Mouse (Mus musculus): ENCODE results near the gene Chrna7. TPM values are rescaled to one million over a fixed set of nuclear protein-coding genes. Genes with fewer than 3 reads are reported as not detected.
A peak's percentile ranks its signal among the peaks of the same experiment; 100 is the strongest.

The Chrna7 gene
- total and polyA plus RNA-seq, 2 experiments from 2014 or later = 7.6 to 35.7 TPM

GRCm38 (mm10) chr7:63207137-63207536 lies 5.2 kb downstream of the Chrna7 start:
- no peaks in the 10 kb centered on the region for H3K9me3 ChIP-seq (ENCODE audit: low read length)
- no peaks in the 10 kb centered on the region for H3K4me1 ChIP-seq (ENCODE audit: insufficient read depth, low read length)
- ATAC-seq (no peak), DNase-seq (ENCODE audit: low spot score) (peak; percentile 42)
- H3K4me2 ChIP-seq (ENCODE audit: low read depth, low read length) = no peak overlapping the region
- peak; percentile 63 for TF ChIP-seq CTCF (IDR thresholded peaks at IDR 0.05; ENCODE audit: low read depth)
- no peak overlapping the region for H3K9ac ChIP-seq (replicated peaks; ENCODE audit: low read length)
- no peaks in the 10 kb centered on the region for H3K36me3 ChIP-seq (ENCODE audit: insufficient read depth, low read length)
- no peak overlapping the region for H3K4me3 ChIP-seq (ENCODE audit: low read length)
- H3K27ac ChIP-seq = no peak overlapping the region
- no peaks in the 10 kb centered on the region for H3K27me3 ChIP-seq (ENCODE audit: insufficient read depth, low read length)
- WGBS = 60% methylated on average over 2 of the region's 2 CpGs

- Histone ChIP-seq H3K9me3 (ENCODE audit: low read length) (no peaks in the 10 kb centered on the region), H3K27me3 (ENCODE audit: insufficient read depth, low read length) (no peaks in the 10 kb centered on the region), H3K27ac (no peak overlapping the region), H3K4me2 (ENCODE audit: low read depth, low read length) (no peak overlapping the region), H3K4me1 (ENCODE audit: insufficient read depth, low read length) (no peaks in the 10 kb centered on the region), H3K36me3 (ENCODE audit: insufficient read depth, low read length) (no peaks in the 10 kb centered on the region), H3K9ac (replicated peaks; ENCODE audit: low read length) (no peak overlapping the region), H3K4me3 (ENCODE audit: low read length) (no peak overlapping the region)
- no peak for TF ChIP-seq CTCF (IDR thresholded peaks at IDR 0.05; ENCODE audit: low read depth)
- DNase-seq (ENCODE audit: low spot score) (no peak), ATAC-seq (no peak)
- WGBS = 71% methylated on average over 2 of the region's 2 CpGs
These were observed 16.8 kb downstream of the Chrna7 start for GRCm38 (mm10) chr7:63195560-63195959.

- WGBS = 70% methylated on average over 13 of the region's 13 CpGs
- ATAC-seq = peak; percentile 35; the same call in 1 of the 2 replicates
- no peaks in the 10 kb centered on the region for H3K9me3 ChIP-seq (ENCODE audit: low read length)
These were observed 22.5 kb downstream of the Chrna7 start for GRCm38 (mm10) chr7:63189647-63190534.

GRCm38 (mm10) chr7:63170063-63170787 lies 42.1 kb downstream of the Chrna7 start:
- ATAC-seq (peak; percentile 70), DNase-seq (ENCODE audit: low spot score) (peak; percentile 72)
- WGBS = 60% methylated on average over 3 of the region's 3 CpGs
- no peak overlapping the region for H3K4me2 ChIP-seq (ENCODE audit: low read depth, low read length)
- H3K9me3 ChIP-seq (ENCODE audit: low read length) = no peaks in the 10 kb centered on the region
- no peak overlapping the region for H3K9ac ChIP-seq (replicated peaks; ENCODE audit: low read length)
- no peak overlapping the region for H3K27ac ChIP-seq
- H3K4me3 ChIP-seq (ENCODE audit: low read length) = no peak overlapping the region
- TF ChIP-seq CTCF (IDR thresholded peaks at IDR 0.05; ENCODE audit: low read depth) = no peak
- no peaks in the 10 kb centered on the region for H3K36me3 ChIP-seq (ENCODE audit: insufficient read depth, low read length)
- no peaks in the 10 kb centered on the region for H3K4me1 ChIP-seq (ENCODE audit: insufficient read depth, low read length)
- no peaks in the 10 kb centered on the region for H3K27me3 ChIP-seq (ENCODE audit: insufficient read depth, low read length)

More at GRCm38 (mm10) chr7:63189647-63190534, 22.5 kb downstream of the Chrna7 start:
- no peak overlapping the region for H3K4me3 ChIP-seq (ENCODE audit: low read length)
- no peak for TF ChIP-seq CTCF (IDR thresholded peaks at IDR 0.05; ENCODE audit: low read depth)
- H3K27ac ChIP-seq = 0 out of 2 replicates have a peak overlapping the region, but pooled peaks have one; percentile 4
- no peaks in the 10 kb centered on the region for H3K36me3 ChIP-seq (ENCODE audit: insufficient read depth, low read length)
- H3K4me2 ChIP-seq (ENCODE audit: low read depth, low read length) = no peak overlapping the region
- DNase-seq (ENCODE audit: low spot score) = no peak
- H3K9ac ChIP-seq (replicated peaks; ENCODE audit: low read length) = no peak overlapping the region
- no peaks in the 10 kb centered on the region for H3K4me1 ChIP-seq (ENCODE audit: insufficient read depth, low read length)
- H3K27me3 ChIP-seq (ENCODE audit: insufficient read depth, low read length) = no peaks in the 10 kb centered on the region

GRCm38 (mm10) chr7:63164617-63165016 lies 47.8 kb downstream of the Chrna7 start:
- TF ChIP-seq CTCF (IDR thresholded peaks at IDR 0.05; ENCODE audit: low read depth) = no peak
- Histone ChIP-seq H3K4me1 (ENCODE audit: insufficient read depth, low read length) (no peaks in the 10 kb centered on the region), H3K4me3 (ENCODE audit: low read length) (no peak overlapping the region), H3K9me3 (ENCODE audit: low read length) (no peaks in the 10 kb centered on the region), H3K27ac (no peak overlapping the region), H3K4me2 (ENCODE audit: low read depth, low read length) (no peak overlapping the region), H3K27me3 (ENCODE audit: insufficient read depth, low read length) (no peaks in the 10 kb centered on the region), H3K9ac (replicated peaks; ENCODE audit: low read length) (no peak overlapping the region), H3K36me3 (ENCODE audit: insufficient read depth, low read length) (no peaks in the 10 kb centered on the region)
- ATAC-seq (no peak), DNase-seq (ENCODE audit: low spot score) (no peak)
- 88% methylated on average over 3 of the region's 3 CpGs for WGBS

GRCm38 (mm10) chr7:63162272-63162864 lies 50.0 kb downstream of the Chrna7 start:
- Histone ChIP-seq H3K9me3 (ENCODE audit: low read length) (no peaks in the 10 kb centered on the region), H3K36me3 (ENCODE audit: insufficient read depth, low read length) (no peaks in the 10 kb centered on the region), H3K9ac (replicated peaks; ENCODE audit: low read length) (no peak overlapping the region), H3K27ac (no peak overlapping the region), H3K4me2 (ENCODE audit: low read depth, low read length) (no peak overlapping the region), H3K4me3 (ENCODE audit: low read length) (no peak overlapping the region), H3K4me1 (ENCODE audit: insufficient read depth, low read length) (no peaks in the 10 kb centered on the region), H3K27me3 (ENCODE audit: insufficient read depth, low read length) (no peaks in the 10 kb centered on the region)
- TF ChIP-seq CTCF (IDR thresholded peaks at IDR 0.05; ENCODE audit: low read depth) = no peak
- peak; percentile 85 for ATAC-seq
- peak; percentile 63 for DNase-seq (ENCODE audit: low spot score)
- 42% methylated on average over 7 of the region's 7 CpGs for WGBS
